Mouse (Mus musculus) embryonic facial prominence, embryonic 15.5 days (tissue): Measurements from ENCODE around the gene Pkd1l2. TPM values are rescaled to one million over a fixed set of nuclear protein-coding genes. Genes with fewer than 3 reads are reported as not detected.

Experiments used
- ATAC-seq: fragments of 200-750 bp; cut with Nextera tagmentation; 2 replicates; pipeline ENCODE4 v1.8.0; 2017; ENCODE audit warnings: low read depth, moderate TSS enrichment; ENCODE audit not compliant: insufficient number of reproducible peaks, low FRiP score, low TSS enrichment
- H3K27ac ChIP-seq: fragments of 300-500 bp; sonication (generic); replicated peaks from 2 replicates; pipeline ENCODE4 v1.5.1; 2015; ENCODE audit warnings: mild to moderate bottlenecking, inconsistent platforms
- H3K27me3 ChIP-seq: fragments of 300-500 bp; sonication (generic); 2 replicates; pipeline ENCODE4 v1.6.1; 2015; ENCODE audit warnings: inconsistent platforms
- H3K36me3 ChIP-seq: fragments of 300-500 bp; sonication (generic); 2 replicates; pipeline ENCODE4 v1.6.1; 2015; ENCODE audit warnings: mild to moderate bottlenecking, inconsistent platforms
- H3K4me1 ChIP-seq: fragments of 300-500 bp; sonication (generic); 2 replicates; pipeline ENCODE4 v1.6.1; 2015; ENCODE audit warnings: inconsistent platforms
- H3K4me2 ChIP-seq: fragments of 300-500 bp; sonication (generic); replicated peaks from 2 replicates; pipeline ENCODE4 v1.6.1; 2015; ENCODE audit warnings: mild to moderate bottlenecking, inconsistent platforms
- H3K4me3 ChIP-seq: fragments of 300-500 bp; sonication (generic); replicated peaks from 2 replicates; pipeline ENCODE4 v1.5.1; 2015; ENCODE audit warnings: mild to moderate bottlenecking, inconsistent platforms
- H3K9ac ChIP-seq: fragments of 300-500 bp; sonication (generic); 2 replicates; pipeline ENCODE4 v1.6.1; 2015; ENCODE audit warnings: inconsistent platforms
- H3K9me3 ChIP-seq: fragments of 300-500 bp; sonication (generic); replicated peaks from 2 replicates; pipeline ENCODE4 v1.6.1; 2016; ENCODE audit warnings: inconsistent platforms
- WGBS: fragments of 180-500 bp; shearing (Covaris S2); methylation state at CpG from one replicate; pipeline ENCODE4 v1.1.7; 2015; 5-methylcytosine and 5-hydroxymethylcytosine counted together
- polyA plus RNA-seq: library from polyadenylated mRNA; unstranded; fragments of >200 nt; fragmentation: Nextera tagmentation; extraction: Ambion mirVana; gene quantifications from 2 replicates; pipeline ENCODE4 v1.2.1, GENCODE M21; 2015

The Pkd1l2 gene
- polyA plus RNA-seq, 1 experiment from 2014 or later: 0.31 TPM

DNA sequence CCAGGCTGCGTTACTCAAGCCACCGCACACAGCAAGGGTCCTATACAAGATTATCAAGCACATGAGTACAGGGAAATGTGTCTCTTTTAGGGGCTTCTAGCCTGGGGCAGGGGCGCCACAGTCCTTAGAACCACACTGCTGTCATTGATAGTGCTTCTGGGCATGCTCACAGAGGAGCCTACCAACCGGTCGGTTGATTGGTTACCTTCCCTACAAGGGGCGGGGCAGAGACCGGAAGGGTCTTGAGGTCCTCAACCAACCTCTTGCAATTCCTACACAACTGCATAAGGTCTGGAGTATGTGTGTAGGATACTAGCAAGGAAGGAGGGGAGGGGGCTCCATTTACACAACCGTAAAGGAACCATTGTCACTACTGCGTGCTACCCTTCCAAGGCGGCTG is 53.6 kb downstream of the Pkd1l2 start:
- no peak overlapping the region for H3K4me2 ChIP-seq
- H3K27ac ChIP-seq: no peak overlapping the region
- no peak overlapping the region for H3K4me3 ChIP-seq
- H3K36me3 ChIP-seq: no peaks in the 10 kb centered on the region
- H3K9me3 ChIP-seq: no peaks in the 10 kb centered on the region
- ATAC-seq: no peak
- no peaks in the 10 kb centered on the region for H3K27me3 ChIP-seq
- no peaks in the 10 kb centered on the region for H3K4me1 ChIP-seq
- no peak overlapping the region for H3K9ac ChIP-seq
- 90% methylated on average over 10 of the region's 10 CpGs for WGBS

DNA sequence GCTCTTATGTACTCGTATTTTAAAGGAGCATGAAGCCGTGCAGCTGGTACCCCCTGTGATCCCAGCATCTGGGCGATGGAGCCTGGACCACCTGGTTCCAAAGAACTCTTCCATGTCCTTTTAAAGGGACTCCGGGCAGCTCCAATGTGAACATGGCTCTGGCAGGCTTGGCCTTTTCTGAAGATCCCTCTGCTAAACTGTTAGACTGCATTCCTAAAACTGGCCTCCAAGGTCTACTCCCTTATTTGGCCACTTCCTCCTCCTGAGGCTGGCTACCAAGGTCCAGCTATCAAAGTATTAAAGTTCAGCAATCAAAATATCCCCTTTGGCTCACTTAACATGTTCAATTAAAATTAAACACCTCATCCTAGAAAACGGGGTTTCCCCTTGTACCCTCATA is 54.6 kb downstream of the Pkd1l2 start:
- H3K27me3 ChIP-seq: no peaks in the 10 kb centered on the region
- no peak overlapping the region for H3K27ac ChIP-seq
- WGBS: 83% methylated on average over 5 of the region's 5 CpGs
- H3K9ac ChIP-seq: no peak overlapping the region
- no peaks in the 10 kb centered on the region for H3K4me1 ChIP-seq
- no peaks in the 10 kb centered on the region for H3K9me3 ChIP-seq
- H3K4me3 ChIP-seq: no peak overlapping the region
- no peak for ATAC-seq
- no peaks in the 10 kb centered on the region for H3K36me3 ChIP-seq
- no peak overlapping the region for H3K4me2 ChIP-seq

DNA sequence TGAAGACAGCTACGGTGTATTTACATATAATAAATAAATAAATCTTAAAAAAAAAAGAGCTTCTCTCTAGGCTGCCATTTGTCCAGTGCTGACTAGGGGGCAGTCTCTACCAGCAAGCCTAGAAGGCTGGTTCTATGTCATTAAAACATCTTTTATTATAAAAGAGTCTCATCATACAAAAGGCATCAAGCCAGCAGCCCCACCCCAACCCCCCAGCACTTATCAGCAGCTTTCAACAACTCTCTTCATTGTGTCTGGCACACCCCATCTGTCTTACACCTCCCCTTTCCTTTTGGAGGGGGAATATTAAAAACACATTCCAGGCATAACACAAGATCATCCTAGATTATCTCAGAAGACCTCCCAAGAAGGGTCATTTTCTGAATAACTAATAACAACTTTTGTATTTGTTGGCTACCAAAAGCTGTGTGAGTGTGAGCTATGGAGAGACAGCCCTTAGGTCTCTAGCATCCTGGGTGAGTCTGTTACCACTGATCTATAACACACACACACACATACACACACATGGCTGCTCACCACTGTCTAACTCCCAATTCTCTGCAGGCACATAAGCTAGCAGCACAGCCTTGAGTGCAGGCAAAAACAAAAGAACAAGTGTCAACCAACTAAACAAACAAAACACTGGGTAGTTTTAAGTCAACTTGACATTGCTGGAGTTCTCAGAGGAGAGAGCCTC is 59.8 kb downstream of the Pkd1l2 start:
- 71% methylated on average over 1 of the region's 1 CpGs for WGBS
- Histone ChIP-seq H3K9ac (no peak overlapping the region), H3K4me1 (no peaks in the 10 kb centered on the region), H3K27ac (no peak overlapping the region), H3K4me2 (no peak overlapping the region), H3K4me3 (no peak overlapping the region), H3K27me3 (no peaks in the 10 kb centered on the region), H3K36me3 (no peaks in the 10 kb centered on the region), H3K9me3 (no peaks in the 10 kb centered on the region)
- ATAC-seq: no peak

DNA sequence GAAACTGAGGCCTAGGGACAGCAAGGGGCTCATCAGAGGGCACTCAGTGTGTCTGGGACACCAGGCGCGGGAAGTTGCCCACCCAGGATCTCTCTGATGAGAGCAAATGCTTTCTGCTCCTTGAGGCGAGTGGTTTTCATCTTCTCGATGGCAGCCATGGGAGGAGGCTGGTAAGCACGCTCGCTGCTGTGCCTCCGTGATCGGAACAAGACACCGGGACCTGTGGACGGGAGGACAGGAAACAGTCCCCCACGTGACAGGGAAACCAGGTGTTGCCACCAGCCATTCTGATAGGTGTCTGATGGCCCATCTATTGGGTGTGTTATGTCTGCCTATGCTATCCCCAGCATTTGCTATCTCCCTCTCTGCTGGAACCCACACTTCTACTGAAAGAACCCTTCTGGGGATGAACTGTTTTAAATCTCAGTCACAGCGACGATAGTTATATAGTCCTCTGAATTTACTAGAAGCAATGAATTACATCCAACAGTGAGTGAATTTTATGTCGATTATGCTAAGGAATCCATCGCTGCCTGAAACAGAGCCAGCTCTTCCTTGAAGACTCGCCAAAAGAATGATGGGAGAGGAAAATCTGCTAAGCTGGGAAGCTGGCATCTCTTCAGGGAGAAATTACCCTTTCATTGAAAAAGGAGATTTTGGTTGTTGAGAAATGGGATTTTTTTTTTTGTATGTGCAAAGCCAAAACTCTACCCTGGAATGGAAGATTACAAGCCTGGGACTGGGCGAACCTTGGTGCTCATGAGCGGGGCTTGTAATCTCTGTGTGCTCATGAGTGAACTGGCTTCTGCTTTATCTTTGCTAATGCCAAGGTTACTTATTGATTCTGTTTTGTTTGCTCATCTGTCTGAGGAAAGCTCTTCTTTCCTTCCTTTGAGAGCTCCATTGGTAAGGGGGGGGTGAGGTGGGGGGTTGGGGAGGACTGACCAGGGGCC is 62.6 kb downstream of the Pkd1l2 start:
- H3K27ac ChIP-seq: no peak overlapping the region
- no peak for ATAC-seq
- no peaks in the 10 kb centered on the region for H3K36me3 ChIP-seq
- no peaks in the 10 kb centered on the region for H3K9me3 ChIP-seq
- no peaks in the 10 kb centered on the region for H3K4me1 ChIP-seq
- 74% methylated on average over 18 of the region's 18 CpGs for WGBS
- H3K27me3 ChIP-seq: no peaks in the 10 kb centered on the region
- no peak overlapping the region for H3K9ac ChIP-seq
- H3K4me2 ChIP-seq: no peak overlapping the region
- no peak overlapping the region for H3K4me3 ChIP-seq

DNA sequence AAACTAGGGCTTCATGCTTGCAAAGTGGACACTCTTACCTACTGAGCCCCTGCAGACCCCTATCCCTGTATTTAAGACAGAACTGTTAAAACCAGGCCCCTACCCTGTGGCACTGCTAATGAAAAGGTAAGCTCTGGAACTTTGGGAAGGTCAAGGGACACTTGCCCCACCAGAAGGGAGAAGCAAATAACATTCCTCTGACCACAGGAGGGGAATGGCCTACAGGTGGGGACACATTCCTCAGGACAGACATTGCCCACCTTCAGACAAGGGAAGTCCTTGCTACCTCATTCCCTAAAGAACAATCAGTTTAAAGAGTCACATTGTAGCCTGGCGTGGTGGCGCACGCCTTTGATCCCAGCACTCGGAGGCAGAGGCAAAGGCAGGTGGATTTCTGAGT is 64.4 kb downstream of the Pkd1l2 start:
- no peaks in the 10 kb centered on the region for H3K4me1 ChIP-seq
- no peak overlapping the region for H3K27ac ChIP-seq
- H3K27me3 ChIP-seq: no peaks in the 10 kb centered on the region
- no peak overlapping the region for H3K4me2 ChIP-seq
- H3K9ac ChIP-seq: no peak overlapping the region
- H3K36me3 ChIP-seq: no peaks in the 10 kb centered on the region
- no peak for ATAC-seq
- 90% methylated on average over 4 of the region's 4 CpGs for WGBS
- no peaks in the 10 kb centered on the region for H3K9me3 ChIP-seq
- H3K4me3 ChIP-seq: no peak overlapping the region

DNA sequence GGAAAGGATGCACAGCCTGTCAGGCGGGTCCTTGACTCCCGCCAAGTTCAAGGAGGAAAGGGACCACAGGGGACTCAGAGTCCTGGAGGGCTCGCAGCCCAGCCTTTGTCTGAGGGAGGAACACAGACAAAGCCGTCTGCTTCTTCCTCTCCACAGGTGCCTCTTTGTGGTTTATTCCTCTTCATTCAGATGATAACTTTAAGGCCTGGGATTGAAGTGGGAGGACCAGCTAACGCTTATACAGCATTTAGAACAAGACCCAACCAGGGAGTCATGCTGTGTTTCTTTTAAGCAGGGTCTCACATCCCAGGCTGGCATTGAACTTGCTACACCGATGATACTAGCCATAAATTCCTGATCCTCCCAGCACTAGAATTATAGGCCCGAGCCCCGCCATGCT is 65.2 kb downstream of the Pkd1l2 start:
- no peak for ATAC-seq
- Histone ChIP-seq H3K27ac (no peak overlapping the region), H3K4me3 (no peak overlapping the region), H3K9me3 (no peaks in the 10 kb centered on the region), H3K4me2 (no peak overlapping the region), H3K4me1 (no peaks in the 10 kb centered on the region), H3K27me3 (no peaks in the 10 kb centered on the region), H3K36me3 (no peaks in the 10 kb centered on the region), H3K9ac (no peak overlapping the region)
- WGBS: 50% methylated on average over 8 of the region's 8 CpGs

DNA sequence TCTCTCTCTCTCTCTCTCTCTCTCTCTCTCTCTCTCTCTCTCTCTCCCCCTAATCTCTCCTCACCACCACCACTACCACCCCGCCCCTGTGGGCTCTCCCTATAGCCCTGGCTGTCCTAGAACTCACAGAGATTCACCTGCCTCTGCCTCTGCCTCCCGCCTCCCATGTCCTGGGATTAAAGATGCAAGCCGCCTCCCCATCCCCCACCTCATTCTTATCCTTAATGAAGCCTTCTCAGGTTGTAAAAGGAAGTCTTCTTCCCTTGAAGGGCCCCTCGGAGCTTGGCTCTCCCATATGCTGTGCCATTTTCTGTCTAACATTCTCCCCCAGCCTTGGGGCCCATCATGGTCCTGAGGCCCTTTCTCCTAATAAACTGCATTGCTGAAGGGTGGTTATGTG is 66.6 kb downstream of the Pkd1l2 start:
- no peak overlapping the region for H3K27ac ChIP-seq
- 67% methylated on average over 4 of the region's 4 CpGs for WGBS
- H3K9me3 ChIP-seq: no peaks in the 10 kb centered on the region
- no peaks in the 10 kb centered on the region for H3K36me3 ChIP-seq
- no peak for ATAC-seq
- no peak overlapping the region for H3K4me3 ChIP-seq
- no peak overlapping the region for H3K9ac ChIP-seq
- no peaks in the 10 kb centered on the region for H3K27me3 ChIP-seq
- no peaks in the 10 kb centered on the region for H3K4me1 ChIP-seq
- H3K4me2 ChIP-seq: no peak overlapping the region

DNA sequence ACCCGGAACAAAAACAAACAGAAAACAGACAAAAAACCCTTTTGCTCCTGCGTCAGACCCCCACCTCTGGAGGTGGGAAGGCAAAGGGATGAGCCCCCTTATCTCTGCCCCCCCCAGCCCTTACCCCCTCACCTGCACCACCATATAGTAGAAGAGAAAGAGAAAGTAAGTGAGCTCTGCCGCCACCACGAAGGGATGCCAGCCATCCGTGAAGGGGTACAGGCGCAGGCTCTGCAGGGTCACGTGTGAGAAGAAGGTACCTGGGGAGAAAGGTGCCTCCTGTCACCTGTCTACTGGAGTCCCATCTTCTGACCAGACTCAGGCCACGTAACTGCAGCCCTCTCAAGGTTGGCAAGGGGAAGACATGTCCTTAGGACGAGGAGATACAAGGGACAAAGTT is 70.9 kb downstream of the Pkd1l2 start:
- WGBS: 80% methylated on average over 9 of the region's 9 CpGs
- Histone ChIP-seq H3K27ac (no peak overlapping the region), H3K9ac (no peak overlapping the region), H3K9me3 (no peaks in the 10 kb centered on the region), H3K36me3 (no peaks in the 10 kb centered on the region), H3K4me2 (no peak overlapping the region), H3K4me3 (no peak overlapping the region), H3K27me3 (no peaks in the 10 kb centered on the region), H3K4me1 (no peaks in the 10 kb centered on the region)
- no peak for ATAC-seq

DNA sequence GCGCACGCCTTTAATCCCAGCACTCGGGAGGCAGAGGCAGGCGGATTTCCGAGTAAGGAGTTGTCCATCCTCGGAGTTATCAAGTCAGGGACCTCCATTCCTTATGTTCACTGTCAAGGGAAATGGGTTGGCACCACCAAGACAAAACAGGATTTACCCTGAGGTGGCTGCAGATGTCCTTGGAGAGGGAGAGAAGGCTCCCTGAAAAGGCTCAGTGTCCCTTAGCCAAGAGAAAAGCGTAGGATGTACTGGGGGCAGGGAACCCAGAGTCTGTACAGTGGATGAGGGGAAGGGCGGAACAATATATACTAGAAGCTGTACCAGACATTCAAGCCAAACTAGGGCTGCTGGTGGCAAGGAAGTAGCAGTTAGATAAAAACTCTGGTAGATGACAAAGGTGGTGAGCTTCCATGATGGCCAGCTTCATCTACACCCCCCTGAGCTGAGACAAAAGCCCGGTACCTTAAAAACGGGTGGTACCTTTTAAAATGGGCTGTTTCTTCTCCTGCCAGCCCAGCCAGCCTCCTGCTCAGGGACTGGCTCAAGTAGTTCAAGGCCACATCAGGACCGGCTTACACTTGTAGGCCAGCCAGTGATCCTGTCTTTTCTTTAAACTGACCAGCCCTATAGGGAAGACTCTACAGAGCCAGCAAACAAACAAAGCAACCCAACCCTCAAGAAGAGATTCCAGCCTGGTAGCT is 88.1 kb downstream of the Pkd1l2 start:
- H3K9ac ChIP-seq: no peak overlapping the region
- H3K27ac ChIP-seq: no peak overlapping the region

DNA sequence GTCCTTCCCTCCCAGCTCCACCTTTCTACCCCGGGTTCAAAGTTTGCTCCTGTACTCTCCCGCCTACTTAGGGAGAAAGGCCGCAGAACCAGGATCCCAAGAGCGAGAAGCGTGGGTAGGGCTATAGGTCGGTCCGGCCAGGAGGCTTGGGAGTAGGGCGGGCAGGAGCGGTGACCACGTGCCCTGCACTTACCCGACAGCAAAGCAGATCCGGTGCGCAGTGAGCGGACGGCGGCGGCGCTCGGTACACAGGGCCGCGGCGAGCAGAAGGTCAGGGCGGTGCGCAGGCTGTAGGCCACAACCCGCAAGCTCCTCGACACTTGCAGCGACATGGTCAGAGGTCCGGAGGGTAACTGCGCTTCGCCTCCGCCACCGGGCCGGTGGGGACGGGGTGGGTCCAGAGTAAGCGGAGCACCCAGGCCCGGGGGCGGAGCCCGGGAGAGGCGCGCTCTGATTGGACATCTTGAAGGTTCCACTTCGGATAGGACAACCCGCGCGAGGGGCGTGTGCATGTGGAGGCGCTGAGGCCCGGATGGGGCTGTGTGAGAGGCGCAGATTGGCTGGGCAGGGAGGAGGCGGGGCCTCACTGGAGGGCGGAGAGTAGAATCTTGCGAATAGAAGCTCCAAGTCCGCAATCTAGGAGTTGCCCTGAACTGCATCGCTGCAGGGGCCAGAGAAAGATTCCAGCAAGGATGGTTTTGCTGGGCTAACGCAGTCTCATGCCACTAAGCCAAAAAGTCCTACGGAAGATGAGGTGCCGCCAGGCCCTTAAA is 89.0 kb downstream of the Pkd1l2 start, which contains the start of gene Gcsh:
TSS of gene Gcsh (minus strand) at position 443 of the 773 bp plus-strand sequence.
- H3K4me2 ChIP-seq: peak within 1 kb of the TSS; percentile 95
- peak within 1 kb of the TSS; percentile 87 for H3K4me3 ChIP-seq
- H3K9ac ChIP-seq: peak within 1 kb of the TSS; percentile 57
- H3K36me3 ChIP-seq: no peaks in the 10 kb centered on the region
- peak within 1 kb of the TSS; percentile 70; the same call in 1 of the 2 replicates for H3K27ac ChIP-seq
- H3K9me3 ChIP-seq: no peaks in the 10 kb centered on the region
- peak; percentile 100 for ATAC-seq
- WGBS: under 1% methylated on average over 56 of the region's 56 CpGs
- peaks cover 14% of the 10 kb centered on the region; the same call in 1 of the 2 replicates for H3K4me1 ChIP-seq
- no peaks in the 10 kb centered on the region for H3K27me3 ChIP-seq

More for the DNA sequence above, 88.1 kb downstream of the Pkd1l2 start:
- Histone ChIP-seq H3K9me3 (no peaks in the 10 kb centered on the region), H3K4me3 (peak overlapping the region; percentile 87), H3K36me3 (no peaks in the 10 kb centered on the region), H3K4me2 (peak overlapping the region; percentile 95), H3K27me3 (no peaks in the 10 kb centered on the region), H3K4me1 (peaks cover 14% of the 10 kb centered on the region; the same call in 1 of the 2 replicates)
- 63% methylated on average over 11 of the region's 11 CpGs for WGBS
- ATAC-seq: no peak
